Mouse (Mus musculus) liver, embryonic 16.5 days (tissue): Measurements from ENCODE around the gene Camk1g. TPM values are rescaled to one million over a fixed set of nuclear protein-coding genes. Genes with fewer than 3 reads are reported as not detected.

Experiments used
- ATAC-seq: fragments of 200-750 bp; cut with Nextera tagmentation; 2 replicates; pipeline ENCODE4 v1.8.0; 2017; ENCODE audit warnings: low read depth, mild to moderate bottlenecking, moderate number of reproducible peaks, moderate library complexity
- H3K27ac ChIP-seq: fragments of 300-500 bp; sonication (generic); 2 replicates; pipeline ENCODE4 v1.5.1; 2014; ENCODE audit warnings: mild to moderate bottlenecking, low read length
- H3K27me3 ChIP-seq: fragments of 300-500 bp; sonication (generic); 2 replicates; pipeline ENCODE4 v1.6.1; 2014; ENCODE audit warnings: low read depth, low read length, mixed read lengths; ENCODE audit not compliant: control insufficient read depth, insufficient read depth
- H3K36me3 ChIP-seq: fragments of 300-500 bp; sonication (generic); 2 replicates; pipeline ENCODE4 v1.6.1; 2014; ENCODE audit warnings: mild to moderate bottlenecking; ENCODE audit not compliant: control insufficient read depth, insufficient read depth
- H3K4me1 ChIP-seq: fragments of 300-500 bp; sonication (generic); 2 replicates; pipeline ENCODE4 v1.6.1; 2014; ENCODE audit warnings: low read depth, low read length, mixed read lengths; ENCODE audit not compliant: control insufficient read depth
- H3K4me2 ChIP-seq: fragments of 300-500 bp; sonication (generic); 2 replicates; pipeline ENCODE4 v1.6.1; 2014; ENCODE audit warnings: low read depth, low read length, mixed read lengths
- H3K4me3 ChIP-seq: fragments of 300-500 bp; sonication (generic); 2 replicates; pipeline ENCODE4 v1.5.1; 2014; ENCODE audit warnings: low read depth, mild to moderate bottlenecking, low read length
- H3K9ac ChIP-seq: fragments of 300-500 bp; sonication (generic); 2 replicates; pipeline ENCODE4 v1.6.1; 2014; ENCODE audit warnings: low read depth, low read length
- H3K9me3 ChIP-seq: fragments of 300-500 bp; sonication (generic); replicated peaks from 2 replicates; pipeline ENCODE4 v1.6.1; 2016; ENCODE audit warnings: low read length; ENCODE audit not compliant: control insufficient read depth
- WGBS: fragments of 180-500 bp; shearing (Covaris S2); extraction: QIAGEN DNeasy Blood & Tissue Kit; methylation state at CpG from one replicate; pipeline ENCODE4 v1.1.7; 2014; ENCODE audit not compliant: insufficient replicate concordance; 5-methylcytosine and 5-hydroxymethylcytosine counted together
- polyA plus RNA-seq: library from polyadenylated mRNA; unstranded; fragments of >200 nt; fragmentation: Nextera tagmentation; extraction: Ambion mirVana; gene quantifications from 2 replicates; pipeline ENCODE4 v1.2.1, GENCODE M21; 2015

Camk1g gene
- polyA plus RNA-seq, 1 experiment from 2014 or later = 0.33 TPM

DNA sequence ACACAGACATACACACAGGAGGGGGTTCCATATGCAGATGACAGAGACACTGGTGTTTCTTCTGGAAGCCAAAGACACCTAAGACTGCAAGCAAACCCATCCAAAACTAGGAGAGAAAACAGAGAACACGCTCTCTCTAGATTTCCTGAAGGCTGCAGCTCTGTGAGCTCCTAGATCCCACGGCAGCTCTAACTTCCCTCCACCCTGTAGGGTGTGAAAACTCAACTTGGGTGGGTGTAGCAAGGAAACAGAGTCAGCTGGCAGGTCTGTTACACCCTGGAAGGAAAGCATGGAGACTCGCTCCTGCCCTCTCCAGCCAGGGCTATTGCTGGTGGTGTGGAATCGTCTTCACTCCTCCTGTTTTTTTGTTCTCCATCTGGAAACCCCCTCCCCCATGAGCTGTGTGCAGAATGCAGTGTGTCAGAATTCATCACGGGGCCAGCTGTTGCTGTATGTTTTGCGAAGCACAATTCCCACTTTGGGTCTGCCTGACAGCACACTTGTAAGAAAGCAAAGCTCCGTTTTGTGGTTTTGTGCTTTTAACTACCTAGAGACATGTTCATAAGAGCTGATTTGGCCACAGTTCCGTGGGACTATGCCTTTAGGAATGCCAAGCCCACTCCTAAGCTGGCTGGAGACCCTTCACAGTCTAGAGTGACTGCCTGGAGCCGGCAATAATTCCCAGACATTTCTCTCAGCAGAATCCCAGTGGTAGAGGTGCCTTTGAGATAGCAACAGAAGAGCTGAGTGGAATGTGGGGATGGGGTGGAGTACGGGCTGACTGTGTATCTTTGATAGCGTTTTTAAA lies 11.7 kb upstream of the Camk1g start:
- Histone ChIP-seq H3K9me3 (no peaks in the 10 kb centered on the region), H3K27me3 (no peaks in the 10 kb centered on the region), H3K4me3 (peak overlapping the region; percentile 49; the same call in 1 of the 2 replicates), H3K27ac (no peak overlapping the region), H3K36me3 (no peaks in the 10 kb centered on the region), H3K9ac (no peak overlapping the region), H3K4me2 (peak overlapping the region; percentile 73), H3K4me1 (peaks cover 2% of the 10 kb centered on the region; the same call in 1 of the 2 replicates)
- WGBS = 33% methylated on average over 11 of the region's 11 CpGs
- 0 out of 2 replicates have a peak, but pooled peaks have one; percentile 2 for ATAC-seq

DNA sequence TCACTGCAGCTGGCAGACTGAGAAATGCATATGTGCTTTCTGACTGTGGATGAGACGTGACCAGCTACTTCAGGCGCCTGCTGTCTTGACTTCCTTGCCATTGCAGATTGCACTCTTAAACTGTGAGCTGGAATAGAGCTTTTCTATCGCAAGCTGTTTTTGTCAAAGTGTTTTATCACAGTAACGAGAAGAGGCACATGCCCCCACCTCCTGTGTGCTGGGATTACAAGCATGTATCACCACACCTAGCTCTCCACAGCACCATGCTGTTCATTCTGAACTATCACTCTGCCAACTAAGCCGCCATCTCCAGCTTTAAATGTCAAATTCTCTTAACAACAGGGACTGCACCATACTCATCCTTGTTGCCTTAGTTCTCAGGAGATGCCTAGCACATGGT lies 10.8 kb upstream of the Camk1g start:
- Histone ChIP-seq H3K4me2 (no peak overlapping the region), H3K4me1 (no peaks in the 10 kb centered on the region), H3K36me3 (no peaks in the 10 kb centered on the region), H3K27me3 (no peaks in the 10 kb centered on the region), H3K4me3 (no peak overlapping the region), H3K27ac (no peak overlapping the region), H3K9ac (no peak overlapping the region), H3K9me3 (no peaks in the 10 kb centered on the region)
- 54% methylated on average over 5 of the region's 5 CpGs for WGBS
- ATAC-seq = no peak

DNA sequence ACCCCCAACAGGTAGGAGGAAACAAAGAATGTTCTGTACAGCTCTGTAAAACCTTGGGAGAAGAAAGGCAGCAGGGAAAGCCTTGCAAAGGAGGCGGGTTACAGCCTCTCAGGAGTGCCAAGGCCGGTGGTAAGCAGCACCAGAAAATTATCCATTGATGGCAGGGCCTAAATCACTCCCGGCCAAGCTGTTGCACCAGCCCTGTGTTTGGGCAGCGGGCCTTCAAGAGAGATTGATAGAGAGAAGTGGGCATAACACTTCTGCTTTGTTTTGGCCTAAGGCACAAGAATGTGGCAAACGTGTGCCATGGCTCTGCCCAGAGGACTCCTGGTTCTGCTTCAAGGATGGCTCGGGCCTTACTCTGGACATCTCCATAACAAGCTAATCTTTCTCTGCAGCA lies 9.5 kb upstream of the Camk1g start:
- Histone ChIP-seq H3K4me2 (no peak overlapping the region), H3K27ac (no peak overlapping the region), H3K9ac (no peak overlapping the region), H3K9me3 (no peaks in the 10 kb centered on the region), H3K27me3 (no peaks in the 10 kb centered on the region), H3K36me3 (no peaks in the 10 kb centered on the region), H3K4me1 (no peaks in the 10 kb centered on the region), H3K4me3 (no peak overlapping the region)
- no peak for ATAC-seq
- WGBS = 47% methylated on average over 6 of the region's 6 CpGs

DNA sequence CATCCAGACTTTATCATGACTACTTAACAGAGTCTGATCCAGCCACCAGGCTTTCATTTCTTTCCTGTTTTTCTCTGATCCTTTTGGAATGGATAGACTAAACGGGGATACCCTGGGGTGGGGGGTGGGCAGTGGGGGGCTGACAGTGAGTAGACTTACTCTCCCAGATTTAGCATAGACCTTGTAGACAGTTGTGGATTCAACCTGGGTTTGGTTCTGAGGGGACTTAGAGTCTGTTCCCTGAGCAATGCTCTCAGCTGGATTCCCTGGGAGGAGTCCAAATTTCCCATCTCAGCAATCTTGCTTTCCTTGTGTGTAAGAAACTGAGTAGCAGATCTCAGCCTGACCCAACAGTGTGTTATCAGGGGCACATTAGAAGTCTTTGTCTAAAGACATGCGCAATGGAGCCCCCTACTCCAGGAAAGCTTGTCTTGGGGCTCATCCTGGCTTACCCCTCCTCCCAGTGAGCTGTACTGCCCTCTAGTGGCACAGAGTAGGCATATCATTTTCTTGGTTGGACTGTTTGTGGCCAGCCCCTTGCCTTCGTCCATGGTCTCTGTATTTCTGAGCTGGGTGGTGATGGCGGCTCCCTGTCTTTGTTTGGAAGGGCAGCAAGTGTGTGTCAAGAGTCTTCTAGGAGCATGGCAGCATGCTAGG lies 6.5 kb upstream of the Camk1g start:
- Histone ChIP-seq H3K27ac (no peak overlapping the region), H3K27me3 (no peaks in the 10 kb centered on the region), H3K36me3 (no peaks in the 10 kb centered on the region), H3K9me3 (no peaks in the 10 kb centered on the region), H3K9ac (no peak overlapping the region), H3K4me3 (no peak overlapping the region), H3K4me1 (no peaks in the 10 kb centered on the region), H3K4me2 (no peak overlapping the region)
- WGBS = 23% methylated on average over 4 of the region's 4 CpGs
- peak; percentile 27; the same call in 1 of the 2 replicates for ATAC-seq

DNA sequence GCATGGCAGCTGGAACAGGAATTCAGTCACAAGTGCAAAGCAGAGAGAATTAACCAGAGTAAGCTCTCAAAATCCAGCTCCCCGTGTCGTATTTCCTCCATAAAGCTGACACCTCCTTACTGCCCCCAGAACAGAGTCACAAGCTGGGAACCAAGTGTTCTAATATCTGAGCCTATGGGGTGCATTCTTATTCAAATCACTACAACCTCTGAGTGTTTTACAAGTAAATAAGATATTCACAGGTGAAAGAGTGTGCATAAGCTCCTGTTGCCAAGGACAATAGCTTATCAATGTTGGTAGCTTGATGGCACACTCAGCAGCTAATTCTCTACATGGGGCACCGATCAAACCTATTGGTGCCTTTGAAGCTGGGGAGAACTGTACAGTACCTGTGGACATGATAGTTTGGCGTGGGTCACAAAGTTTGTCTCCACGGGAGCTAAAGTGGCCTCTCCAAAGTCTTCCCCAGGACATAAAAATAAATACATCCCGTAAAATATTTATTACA lies 3.9 kb upstream of the Camk1g start:
- Histone ChIP-seq H3K27me3 (no peaks in the 10 kb centered on the region), H3K27ac (no peak overlapping the region), H3K4me1 (no peaks in the 10 kb centered on the region), H3K36me3 (no peaks in the 10 kb centered on the region), H3K4me3 (no peak overlapping the region), H3K9ac (no peak overlapping the region), H3K9me3 (no peaks in the 10 kb centered on the region), H3K4me2 (no peak overlapping the region)
- no peak for ATAC-seq
- 70% methylated on average over 6 of the region's 6 CpGs for WGBS

DNA sequence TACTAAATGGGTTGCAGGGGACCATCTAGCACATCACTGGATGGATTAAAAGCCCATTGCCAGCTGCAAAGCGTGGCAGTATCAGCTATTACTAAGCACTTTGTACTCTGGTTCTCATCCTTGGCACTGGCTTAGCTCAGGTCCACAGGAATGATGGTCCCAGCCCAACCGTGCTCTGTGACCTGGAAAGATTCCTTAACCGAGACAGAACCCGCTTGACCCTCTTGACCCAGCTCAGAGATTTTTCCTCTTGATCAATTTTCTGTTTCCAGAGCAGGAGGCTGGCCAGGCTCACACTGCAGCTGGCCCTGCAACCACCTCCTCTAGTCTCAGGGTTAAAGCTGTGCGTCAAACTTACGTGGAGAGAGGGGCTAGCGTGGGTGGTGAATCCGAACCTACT lies 1.0 kb downstream of the Camk1g start:
- H3K9me3 ChIP-seq = no peaks in the 10 kb centered on the region
- WGBS = 61% methylated on average over 8 of the region's 8 CpGs
- no peaks in the 10 kb centered on the region for H3K4me1 ChIP-seq
- H3K27ac ChIP-seq = no peak overlapping the region
- no peak for ATAC-seq
- H3K9ac ChIP-seq = no peak overlapping the region
- H3K27me3 ChIP-seq = no peaks in the 10 kb centered on the region
- no peak overlapping the region for H3K4me3 ChIP-seq
- H3K4me2 ChIP-seq = no peak overlapping the region
- no peaks in the 10 kb centered on the region for H3K36me3 ChIP-seq

DNA sequence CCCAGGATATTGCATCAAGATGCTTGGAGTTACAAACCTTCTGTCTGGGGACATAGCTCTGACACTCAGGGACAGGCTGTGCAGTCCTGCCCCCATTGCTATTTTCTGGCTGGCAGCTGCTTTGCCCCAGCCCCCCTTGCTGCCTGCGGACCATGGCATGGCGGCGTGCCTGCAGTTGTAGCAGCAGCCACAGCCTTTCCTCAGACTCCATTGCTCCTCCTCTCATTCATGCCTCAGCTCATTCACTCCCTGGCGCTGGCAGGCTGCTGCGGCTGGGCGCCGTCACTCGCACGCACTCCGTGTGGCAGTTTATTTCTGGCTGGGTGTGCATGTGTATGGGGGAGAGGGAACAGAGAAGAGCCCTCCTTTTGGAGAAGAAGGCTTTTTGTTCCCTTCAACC lies 2.0 kb downstream of the Camk1g start:
- no peaks in the 10 kb centered on the region for H3K36me3 ChIP-seq
- H3K9me3 ChIP-seq = no peaks in the 10 kb centered on the region
- ATAC-seq = no peak
- no peak overlapping the region for H3K27ac ChIP-seq
- H3K4me1 ChIP-seq = no peaks in the 10 kb centered on the region
- WGBS = 45% methylated on average over 10 of the region's 10 CpGs
- no peak overlapping the region for H3K4me2 ChIP-seq
- no peak overlapping the region for H3K4me3 ChIP-seq
- H3K27me3 ChIP-seq = no peaks in the 10 kb centered on the region
- H3K9ac ChIP-seq = no peak overlapping the region

DNA sequence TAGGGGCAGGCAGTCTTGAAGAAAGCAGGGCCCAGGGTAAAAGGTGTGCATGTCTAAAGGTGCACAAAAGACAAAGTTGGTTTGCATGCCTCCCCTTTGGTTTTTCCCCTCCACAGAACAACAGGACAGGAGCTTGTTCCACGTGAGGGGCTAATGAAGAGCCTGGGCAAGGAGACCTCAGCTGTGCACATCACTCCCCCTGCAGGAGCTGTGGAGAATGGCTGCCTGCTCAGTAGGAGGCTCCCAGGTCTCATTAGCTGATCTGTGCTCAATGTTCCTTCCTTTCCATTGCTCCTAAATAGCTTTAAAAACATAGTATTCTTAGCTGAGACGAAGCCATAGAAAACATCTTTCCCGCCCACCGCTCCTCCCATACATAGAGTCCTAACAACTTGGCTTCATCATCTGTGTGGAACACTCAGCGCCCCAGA lies 6.3 kb downstream of the Camk1g start:
- ATAC-seq = peak; percentile 33; the same call in 1 of the 2 replicates
- no peaks in the 10 kb centered on the region for H3K36me3 ChIP-seq
- no peaks in the 10 kb centered on the region for H3K9me3 ChIP-seq
- no peak overlapping the region for H3K9ac ChIP-seq
- WGBS = 47% methylated on average over 5 of the region's 5 CpGs
- H3K4me1 ChIP-seq = no peaks in the 10 kb centered on the region
- H3K27me3 ChIP-seq = no peaks in the 10 kb centered on the region
- no peak overlapping the region for H3K27ac ChIP-seq
- no peak overlapping the region for H3K4me2 ChIP-seq
- H3K4me3 ChIP-seq = no peak overlapping the region

DNA sequence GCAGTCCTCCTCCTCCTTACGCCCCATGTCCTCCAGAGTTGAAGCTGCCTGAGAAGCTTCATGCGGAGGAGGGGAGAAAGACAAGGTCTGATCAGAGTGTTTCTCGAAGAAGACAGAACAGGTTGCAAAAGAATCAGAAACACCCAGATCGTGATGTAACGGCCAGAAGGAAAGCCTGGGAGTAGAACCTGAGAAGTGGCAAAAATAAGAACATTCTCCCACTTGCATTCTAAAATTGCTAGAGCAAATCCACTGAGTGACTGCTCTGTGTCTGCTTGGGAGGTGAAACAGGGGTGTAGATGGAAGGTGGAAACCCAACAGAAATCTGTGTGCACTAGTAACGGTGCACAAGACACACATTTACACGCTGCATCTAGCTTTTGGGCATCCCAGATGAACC lies 8.0 kb downstream of the Camk1g start:
- H3K27ac ChIP-seq = no peak overlapping the region
- ATAC-seq = no peak

More for the DNA sequence above, 8.0 kb downstream of the Camk1g start:
- no peaks in the 10 kb centered on the region for H3K9me3 ChIP-seq
- H3K4me1 ChIP-seq = no peaks in the 10 kb centered on the region
- no peak overlapping the region for H3K4me2 ChIP-seq
- H3K4me3 ChIP-seq = no peak overlapping the region
- no peaks in the 10 kb centered on the region for H3K27me3 ChIP-seq
- H3K36me3 ChIP-seq = no peaks in the 10 kb centered on the region
- 68% methylated on average over 7 of the region's 7 CpGs for WGBS
- H3K9ac ChIP-seq = no peak overlapping the region
